16 mouse cellular contexts compared by ENCODE assay signal in genomic region chr19:18146494-18146893, GRCm38 (mm10).
"Had no signal": no experiment of that assay in that cellular context is flagged by ENCODE, and none has a peak within 500 bp of the region (broad histone marks: within the 10 kb centered on the region; RNA-seq: fewer than 3 reads in every experiment).

No protein-coding gene starts in this region.

- H3K4me3 ChIP-seq: lung, embryonic 15.5 days; megakaryocyte, embryonic 14.5 days; midbrain, embryonic 13.5 days; midbrain, embryonic 15.5 days; neural tube, embryonic 12.5 days; stomach, embryonic 15.5 days had no signal

- DNase-seq: lung, adult 2 months; lung, postnatal 14 days; lung, postnatal 36 days; right cerebral cortex, postnatal 14 days; thymus, adult 18-20 months; thymus, postnatal 14 days; thymus, postnatal 36 days had no signal

- H3K9me3 ChIP-seq: lung, embryonic 15.5 days; megakaryocyte, embryonic 14.5 days; midbrain, embryonic 13.5 days; midbrain, embryonic 15.5 days; neural tube, embryonic 12.5 days; stomach, embryonic 15.5 days had no signal

- ATAC-seq: lung, postnatal 0 days; midbrain, embryonic 13.5 days; midbrain, embryonic 15.5 days had no signal

- H3K27ac ChIP-seq: lung, embryonic 15.5 days; macrophage; midbrain, embryonic 13.5 days; midbrain, embryonic 15.5 days; neural tube, embryonic 12.5 days; stomach, embryonic 15.5 days had no signal

- H3K27me3 ChIP-seq: lung, embryonic 15.5 days; megakaryocyte, embryonic 14.5 days; midbrain, embryonic 13.5 days; midbrain, embryonic 15.5 days; neural tube, embryonic 12.5 days; stomach, embryonic 15.5 days had no signal

- H3K4me1 ChIP-seq: lung, embryonic 15.5 days; megakaryocyte, embryonic 14.5 days; midbrain, embryonic 13.5 days; midbrain, embryonic 15.5 days; neural tube, embryonic 12.5 days; stomach, embryonic 15.5 days had no signal

- H3K36me3 ChIP-seq: lung, embryonic 15.5 days; midbrain, embryonic 13.5 days; midbrain, embryonic 15.5 days; neural tube, embryonic 12.5 days; stomach, embryonic 15.5 days had no signal

- H3K9ac ChIP-seq: lung, embryonic 15.5 days; midbrain, embryonic 13.5 days; midbrain, embryonic 15.5 days; neural tube, embryonic 12.5 days; stomach, embryonic 15.5 days had no signal

- H3K4me2 ChIP-seq: lung, embryonic 15.5 days; midbrain, embryonic 11.5 days; midbrain, embryonic 13.5 days; midbrain, embryonic 15.5 days; neural tube, embryonic 12.5 days; stomach, embryonic 15.5 days had no signal
